Mouse (Mus musculus) hindbrain, embryonic 11.5 days (tissue): ENCODE measurements around the gene Smn1. TPM values are rescaled to one million over a fixed set of nuclear protein-coding genes. Genes with fewer than 3 reads are reported as not detected.

ENCODE experiments used
- polyA plus RNA-seq: library from polyadenylated mRNA; unstranded; fragments of >200 nt; fragmentation: Nextera tagmentation; extraction: Ambion mirVana; gene quantifications from 2 replicates; pipeline ENCODE4 v1.2.1, GENCODE M21; 2014

The Smn1 gene
- polyA plus RNA-seq, 1 experiment from 2014 or later = 78.4 TPM

Other genes with a start within 250 kb of the Smn1 start
- 32.1 and 32.8 TPM in 2 replicates for gene Cartpt, start 223.8 kb upstream of the Smn1 start, polyA plus RNA-seq
- gene Mccc2, start 109.2 kb upstream of the Smn1 start, polyA plus RNA-seq = 34.6 and 36.5 TPM in 2 replicates
- gene Bdp1, start 20.8 kb upstream of the Smn1 start, polyA plus RNA-seq = 23.0 and 31.6 TPM in 2 replicates
- 264 and 267 TPM in 2 replicates for gene Serf1, start 16.8 kb upstream of the Smn1 start, polyA plus RNA-seq
- gene Naip2, start 77.2 kb downstream of the Smn1 start, polyA plus RNA-seq = 0.19 and 0.25 TPM in 2 replicates
- gene Naip5, start 121.5 kb downstream of the Smn1 start, polyA plus RNA-seq = 0.14 and 0.15 TPM in 2 replicates
- gene Naip6, start 192.8 kb downstream of the Smn1 start, polyA plus RNA-seq = 0.11 TPM in 1 of 2 replicates, not detected in the other